Mouse (Mus musculus): ENCODE data around the gene Trappc2. TPM values are rescaled to one million over a fixed set of nuclear protein-coding genes. Genes with fewer than 3 reads are reported as not detected.

Trappc2 gene
- polyA plus RNA-seq, 1 experiment, result 55.5 TPM

GRCm38 (mm10) chrX:166454331-166454730 is 14.0 kb downstream of the Trappc2 start:
- no peaks in the 10 kb centered on the region for H3K27me3 ChIP-seq (ENCODE audit: control insufficient read depth, insufficient read depth, low read length)
- 76% methylated on average over 3 of the region's 3 CpGs for WGBS
- no peaks in the 10 kb centered on the region for H3K4me1 ChIP-seq (ENCODE audit: control insufficient read depth, insufficient read depth, low read length)
- DNase-seq, result no peak
- TF ChIP-seq POLR2A (IDR thresholded peaks at IDR 0.05; ENCODE audit: borderline replicate concordance, insufficient read depth, low read length) (no peak), CTCF (IDR thresholded peaks at IDR 0.05; ENCODE audit: borderline replicate concordance, insufficient read depth, low read depth, low read length) (no peak)
- H3K4me3 ChIP-seq (replicated peaks; ENCODE audit: insufficient read depth, low read depth, low read length), result no peak overlapping the region
- H3K27ac ChIP-seq (ENCODE audit: insufficient read depth, low read length), result no peak overlapping the region

GRCm38 (mm10) chrX:166455525-166455924 is 15.2 kb downstream of the Trappc2 start:
- Histone ChIP-seq H3K27ac (ENCODE audit: insufficient read depth, low read length) (no peak overlapping the region), H3K4me3 (replicated peaks; ENCODE audit: insufficient read depth, low read depth, low read length) (no peak overlapping the region), H3K27me3 (ENCODE audit: control insufficient read depth, insufficient read depth, low read length) (no peaks in the 10 kb centered on the region), H3K4me1 (ENCODE audit: control insufficient read depth, insufficient read depth, low read length) (no peaks in the 10 kb centered on the region)
- 95% methylated on average over 1 of the region's 1 CpGs for WGBS
- no peak for DNase-seq
- no peak for TF ChIP-seq POLR2A (IDR thresholded peaks at IDR 0.05; ENCODE audit: borderline replicate concordance, insufficient read depth, low read length)
- TF ChIP-seq CTCF (IDR thresholded peaks at IDR 0.05; ENCODE audit: borderline replicate concordance, insufficient read depth, low read depth, low read length), result no peak

- no peak for DNase-seq
- Histone ChIP-seq H3K27ac (ENCODE audit: insufficient read depth, low read length) (no peak overlapping the region), H3K4me3 (replicated peaks; ENCODE audit: insufficient read depth, low read depth, low read length) (no peak overlapping the region), H3K27me3 (ENCODE audit: control insufficient read depth, insufficient read depth, low read length) (no peaks in the 10 kb centered on the region), H3K4me1 (ENCODE audit: control insufficient read depth, insufficient read depth, low read length) (0 out of 2 replicates have a peak, but pooled peaks cover 3% of the 10 kb centered on the region)
- WGBS, result 92% methylated on average over 7 of the region's 7 CpGs
- TF ChIP-seq CTCF (IDR thresholded peaks at IDR 0.05; ENCODE audit: borderline replicate concordance, insufficient read depth, low read depth, low read length) (no peak), POLR2A (IDR thresholded peaks at IDR 0.05; ENCODE audit: borderline replicate concordance, insufficient read depth, low read length) (no peak)
Observed at GRCm38 (mm10) chrX:166468321-166468720, 27.9 kb downstream of the Trappc2 start.

GRCm38 (mm10) chrX:166472612-166473011 is 32.2 kb downstream of the Trappc2 start:
- Histone ChIP-seq H3K27ac (ENCODE audit: insufficient read depth, low read length) (no peak overlapping the region), H3K27me3 (ENCODE audit: control insufficient read depth, insufficient read depth, low read length) (no peaks in the 10 kb centered on the region), H3K4me1 (ENCODE audit: control insufficient read depth, insufficient read depth, low read length) (0 out of 2 replicates have a peak, but pooled peaks cover 3% of the 10 kb centered on the region), H3K4me3 (replicated peaks; ENCODE audit: insufficient read depth, low read depth, low read length) (no peak overlapping the region)
- no peak for DNase-seq
- no peak for TF ChIP-seq POLR2A (IDR thresholded peaks at IDR 0.05; ENCODE audit: borderline replicate concordance, insufficient read depth, low read length)
- no peak for TF ChIP-seq CTCF (IDR thresholded peaks at IDR 0.05; ENCODE audit: borderline replicate concordance, insufficient read depth, low read depth, low read length)
- WGBS, result 74% methylated on average over 6 of the region's 6 CpGs

GRCm38 (mm10) chrX:166477393-166477792 is 37.0 kb downstream of the Trappc2 start:
- H3K4me1 ChIP-seq (ENCODE audit: control insufficient read depth, insufficient read depth, low read length), result no peaks in the 10 kb centered on the region
- no peaks in the 10 kb centered on the region for H3K27me3 ChIP-seq (ENCODE audit: control insufficient read depth, insufficient read depth, low read length)
- DNase-seq, result no peak
- TF ChIP-seq POLR2A (IDR thresholded peaks at IDR 0.05; ENCODE audit: borderline replicate concordance, insufficient read depth, low read length), result no peak
- TF ChIP-seq CTCF (IDR thresholded peaks at IDR 0.05; ENCODE audit: borderline replicate concordance, insufficient read depth, low read depth, low read length), result no peak
- H3K4me3 ChIP-seq (replicated peaks; ENCODE audit: insufficient read depth, low read depth, low read length), result no peak overlapping the region
- no peak overlapping the region for H3K27ac ChIP-seq (ENCODE audit: insufficient read depth, low read length)
- 30% methylated on average over 6 of the region's 6 CpGs for WGBS

GRCm38 (mm10) chrX:166478631-166479364 is 38.4 kb downstream of the Trappc2 start:
- H3K27me3 ChIP-seq (ENCODE audit: control insufficient read depth, insufficient read depth, low read length), result no peaks in the 10 kb centered on the region
- no peak for TF ChIP-seq POLR2A (IDR thresholded peaks at IDR 0.05; ENCODE audit: borderline replicate concordance, insufficient read depth, low read length)
- no peak for TF ChIP-seq CTCF (IDR thresholded peaks at IDR 0.05; ENCODE audit: borderline replicate concordance, insufficient read depth, low read depth, low read length)
- H3K4me1 ChIP-seq (ENCODE audit: control insufficient read depth, insufficient read depth, low read length), result no peaks in the 10 kb centered on the region
- peak overlapping the region; percentile 100 for H3K4me3 ChIP-seq (replicated peaks; ENCODE audit: insufficient read depth, low read depth, low read length)
- 5% methylated on average over 28 of the region's 28 CpGs for WGBS
- H3K27ac ChIP-seq (ENCODE audit: insufficient read depth, low read length), result peak overlapping the region; percentile 94; the same call in 1 of the 2 replicates
- peak in 1 of 2 experiments; percentile 19 for DNase-seq

- 7% methylated on average over 39 of the region's 41 CpGs for WGBS
- Histone ChIP-seq H3K27me3 (ENCODE audit: control insufficient read depth, insufficient read depth, low read length) (no peaks in the 10 kb centered on the region), H3K4me1 (ENCODE audit: control insufficient read depth, insufficient read depth, low read length) (no peaks in the 10 kb centered on the region), H3K27ac (ENCODE audit: insufficient read depth, low read length) (peak within 1 kb of the TSS; percentile 94), H3K4me3 (replicated peaks; ENCODE audit: insufficient read depth, low read depth, low read length) (peak within 1 kb of the TSS; percentile 100)
- TF ChIP-seq CTCF (IDR thresholded peaks at IDR 0.05; ENCODE audit: borderline replicate concordance, insufficient read depth, low read depth, low read length), result no peak
- peak; percentile 51; the same call in 1 of the 2 replicates for TF ChIP-seq POLR2A (IDR thresholded peaks at IDR 0.05; ENCODE audit: borderline replicate concordance, insufficient read depth, low read length)
- peak; percentile 90 for DNase-seq
Observed at GRCm38 (mm10) chrX:166479365-166479983, 39.1 kb downstream of the Trappc2 start, which contains the start of gene Rab9. Gene Rab9 (minus strand): TSS chrX:166479867.

Data from cerebellum, adult 2 months (tissue).